Mouse (Mus musculus): Measurements from ENCODE around the gene Lama5.

DNA sequence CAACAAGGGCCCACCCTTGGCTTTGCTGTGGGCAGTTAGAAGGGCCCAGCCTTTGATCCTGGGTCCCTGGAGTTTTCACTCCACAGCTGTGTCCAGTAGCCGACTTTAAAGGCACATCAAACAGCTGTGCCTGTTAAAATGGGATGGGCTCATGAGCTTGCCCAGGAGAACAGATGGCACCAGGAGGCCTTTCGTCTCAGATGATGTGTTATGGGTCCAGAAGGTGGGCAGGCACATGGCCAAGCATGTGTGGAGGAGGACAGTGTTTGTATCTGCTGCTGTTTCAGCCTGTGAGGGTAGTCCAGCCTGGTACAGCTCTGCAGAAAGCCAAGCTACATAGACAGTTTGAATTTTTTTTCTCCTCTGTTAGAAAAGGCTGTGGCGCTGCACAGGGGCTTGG lies 70.9 kb downstream of the Lama5 start:
- TF ChIP-seq CTCF (conservative IDR thresholded peaks at IDR 0.05; ENCODE audit: insufficient read depth, insufficient read length, low read depth, low read length): no peak
- TF ChIP-seq POLR2A (IDR thresholded peaks at IDR 0.05; ENCODE audit: low read depth, low read length): no peak
